9 mouse cellular contexts compared by ENCODE assay signal in genomic region chr5:114560533-114560936, GRCm38 (mm10). TPM values are rescaled to one million over a fixed set of nuclear protein-coding genes. Genes with fewer than 3 reads are reported as not detected.
DNase-seq lines count a peak whose midpoint lies in the region; ATAC-seq and TF ChIP-seq lines count a peak whose summit lies in the region.
"Had no signal": no experiment of that assay in that cellular context is flagged by ENCODE, and none has a peak within 500 bp of the region (broad histone marks: within the 10 kb centered on the region; RNA-seq: fewer than 3 reads in every experiment).

No protein-coding gene starts in this region.

- H3K27ac ChIP-seq in kidney, postnatal 0 days, result no peak overlapping the region
- H3K27ac ChIP-seq in forebrain, postnatal 0 days (ENCODE audit: low read depth, low read length), result no peak overlapping the region
- H3K27ac ChIP-seq in liver, embryonic 16.5 days (ENCODE audit: low read length), result no peak overlapping the region; the same call in 1 of the 2 replicates

- H3K9ac ChIP-seq in kidney, postnatal 0 days (ENCODE audit: low read depth, low read length), result no peak overlapping the region
- no peak overlapping the region for H3K9ac ChIP-seq in forebrain, postnatal 0 days
- no peak overlapping the region for H3K9ac ChIP-seq in liver, embryonic 16.5 days (ENCODE audit: low read depth, low read length)

- no peaks in the 10 kb centered on the region for H3K9me3 ChIP-seq in kidney, postnatal 0 days (replicated peaks; ENCODE audit: low read length)
- no peaks in the 10 kb centered on the region for H3K9me3 ChIP-seq in forebrain, postnatal 0 days (ENCODE audit: low read length)
- H3K9me3 ChIP-seq in liver, embryonic 16.5 days (replicated peaks; ENCODE audit: control insufficient read depth, low read length), result no peaks in the 10 kb centered on the region; the same call in 1 of the 2 replicates

- no peaks in the 10 kb centered on the region for H3K36me3 ChIP-seq in kidney, postnatal 0 days (ENCODE audit: insufficient read depth, low read length)
- H3K36me3 ChIP-seq in forebrain, postnatal 0 days (ENCODE audit: insufficient read depth), result no peaks in the 10 kb centered on the region
- no peaks in the 10 kb centered on the region for H3K36me3 ChIP-seq in liver, embryonic 16.5 days (ENCODE audit: control insufficient read depth, insufficient read depth)

- TF ChIP-seq CTCF in kidney, postnatal 0 days (IDR thresholded peaks at IDR 0.05; ENCODE audit: low read depth), result no peak
- TF ChIP-seq CTCF in forebrain, postnatal 0 days (IDR thresholded peaks at IDR 0.05; ENCODE audit: low read depth), result no peak

- no peak overlapping the region for H3K4me2 ChIP-seq in kidney, postnatal 0 days (ENCODE audit: low read length)
- no peak overlapping the region for H3K4me2 ChIP-seq in forebrain, postnatal 0 days (ENCODE audit: low read depth)
- peak overlapping the region; percentile 32; the same call in 1 of the 2 replicates for H3K4me2 ChIP-seq in liver, embryonic 16.5 days (ENCODE audit: low read depth, low read length)

- DNase-seq in CD4-positive, CD25-positive, alpha-beta regulatory T cell, adult 2 months (ENCODE audit: low read depth, low spot score), result peak; percentile 45
- DNase-seq in kidney, postnatal 0 days (ENCODE audit: low spot score), result no peak
- DNase-seq in kidney, adult 18-20 months, result no peak
- no peak for DNase-seq in forebrain, postnatal 0 days
- no peak for DNase-seq in urinary bladder, postnatal 10 days (ENCODE audit: low spot score)
- no peak for DNase-seq in right cerebral cortex, adult 2 months (ENCODE audit: low spot score in 2 of 2)
- DNase-seq: right cerebral cortex, adult 18-20 months had no signal

- no peak for ATAC-seq in CD4-positive, CD25-positive, alpha-beta regulatory T cell, adult 4 months
- 0 out of 2 replicates have a peak, but pooled peaks have one; percentile 19 for ATAC-seq in kidney, postnatal 0 days (replicated peaks; ENCODE audit: low FRiP score, low read depth)
- peak; percentile 78; the same call in 1 of the 2 replicates for ATAC-seq in forebrain, postnatal 0 days
- ATAC-seq in liver, embryonic 16.5 days (ENCODE audit: low read depth), result peak; percentile 50

- no peak overlapping the region for H3K4me3 ChIP-seq in kidney, postnatal 0 days (replicated peaks; ENCODE audit: low read depth, low read length)
- no peak overlapping the region for H3K4me3 ChIP-seq in forebrain, postnatal 0 days (ENCODE audit: low read depth, low read length)
- no peak overlapping the region for H3K4me3 ChIP-seq in liver, embryonic 16.5 days (ENCODE audit: low read depth, low read length)

- WGBS in kidney, postnatal 0 days, result 17% methylated on average over 9 of the region's 9 CpGs
- WGBS in forebrain, postnatal 0 days, result 19% methylated on average over 9 of the region's 9 CpGs
- WGBS in liver, embryonic 16.5 days (ENCODE audit: insufficient replicate concordance), result 6% methylated on average over 9 of the region's 9 CpGs

- H3K4me1 ChIP-seq in kidney, postnatal 0 days (replicated peaks; ENCODE audit: insufficient read depth, low read length), result peaks cover 13% of the 10 kb centered on the region; the same call in 1 of the 2 replicates
- H3K4me1 ChIP-seq in forebrain, postnatal 0 days (ENCODE audit: insufficient read depth), result no peaks in the 10 kb centered on the region
- peaks cover 2% of the 10 kb centered on the region; the same call in 1 of the 2 replicates for H3K4me1 ChIP-seq in liver, embryonic 16.5 days (ENCODE audit: control insufficient read depth, low read depth, low read length)

- no peaks in the 10 kb centered on the region for H3K27me3 ChIP-seq in kidney, postnatal 0 days (ENCODE audit: insufficient read depth, low read length)
- H3K27me3 ChIP-seq in forebrain, postnatal 0 days (ENCODE audit: insufficient read depth, low read length), result peaks cover 6% of the 10 kb centered on the region; the same call in 1 of the 2 replicates
- peaks cover 3% of the 10 kb centered on the region; the same call in 1 of the 2 replicates for H3K27me3 ChIP-seq in liver, embryonic 16.5 days (ENCODE audit: control insufficient read depth, insufficient read depth, low read depth, low read length)

RNA-seq across cellular contexts. Expression of gene Fam222a, which starts 7.3 kb away (rescaled TPM):
- not detected for polyA plus RNA-seq in CD4-positive, CD25-positive, alpha-beta regulatory T cell, adult 4 months (2017; shearing (Covaris generic))
- 5.0 and 5.8 TPM in 2 replicates for polyA plus RNA-seq in kidney, postnatal 0 days (2015; fragmentation: Nextera tagmentation; extraction: Ambion mirVana)
- total RNA-seq in forebrain, postnatal 0 days (2014; rRNA removed), result 6.2 and 8.2 TPM in 2 replicates
- 2.9 and 3.4 TPM in 2 replicates for polyA plus RNA-seq in forebrain, postnatal 0 days (2015; fragmentation: Nextera tagmentation; extraction: Ambion mirVana)
- polyA plus RNA-seq in liver, embryonic 16.5 days (2015; fragmentation: Nextera tagmentation; extraction: Ambion mirVana), result 0.46 and 0.67 TPM in 2 replicates
